Mouse (Mus musculus): ENCODE measurements around the gene Cep112.

DNA sequence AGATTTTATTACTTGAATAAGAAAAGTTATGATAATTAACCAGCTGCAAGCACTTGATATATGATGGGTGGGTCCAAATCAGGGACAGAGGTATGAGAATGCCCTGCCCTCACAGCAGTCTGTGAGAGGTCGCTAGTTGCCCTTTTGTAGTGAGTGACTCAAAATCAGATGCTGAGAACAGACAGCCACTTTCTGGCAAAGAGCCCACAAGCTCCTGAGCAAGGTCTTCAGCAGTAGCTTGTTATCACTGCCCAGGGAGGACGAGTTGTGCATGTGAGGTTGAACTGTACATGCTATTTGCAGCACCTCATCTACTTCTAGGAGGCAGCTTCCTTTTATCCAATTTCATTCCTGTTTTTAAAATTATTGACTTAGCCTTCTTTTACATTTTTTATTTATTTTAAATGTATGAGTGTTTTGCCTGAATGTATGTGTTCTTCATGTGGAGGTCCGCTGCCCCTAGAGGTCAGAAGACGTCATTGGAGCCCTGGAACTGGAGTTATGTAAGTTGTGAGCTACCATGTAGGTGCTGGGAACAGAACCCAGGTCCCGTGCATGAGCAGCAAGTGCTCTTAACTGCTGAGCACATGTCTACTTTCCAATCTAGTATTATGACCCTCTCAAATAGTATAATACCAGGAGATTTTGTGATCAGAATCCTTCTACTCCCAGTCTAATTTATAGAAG, 200.7 kb downstream of the Cep112 start:
- TF ChIP-seq CTCF (IDR thresholded peaks at IDR 0.05; ENCODE audit: low read depth): peak; percentile 19; the same call in 1 of the 2 replicates
- no peak for TF ChIP-seq EP300 (IDR thresholded peaks at IDR 0.05; ENCODE audit: low read depth)

All from liver, embryonic 14.5 days (tissue).